Mouse (Mus musculus) 3134 (cell line): ENCODE measurements around the gene Trpv4.

Experiments used
- DNase-seq: peaks from one replicate; pipeline ENCODE4 v3.0.0-alpha.2; 2011; ENCODE audit warnings: low spot score; ENCODE audit not compliant: insufficient read length; ENCODE audit errors: extremely low read depth

Trpv4 gene

GRCm38 (mm10) chr5:114669014-114669413 is 10.8 kb upstream of the Trpv4 start:
- DNase-seq, result no peak

- peak; percentile 98 for DNase-seq
Measured at GRCm38 (mm10) chr5:114667228-114667856, 9.1 kb upstream of the Trpv4 start.

DNA sequence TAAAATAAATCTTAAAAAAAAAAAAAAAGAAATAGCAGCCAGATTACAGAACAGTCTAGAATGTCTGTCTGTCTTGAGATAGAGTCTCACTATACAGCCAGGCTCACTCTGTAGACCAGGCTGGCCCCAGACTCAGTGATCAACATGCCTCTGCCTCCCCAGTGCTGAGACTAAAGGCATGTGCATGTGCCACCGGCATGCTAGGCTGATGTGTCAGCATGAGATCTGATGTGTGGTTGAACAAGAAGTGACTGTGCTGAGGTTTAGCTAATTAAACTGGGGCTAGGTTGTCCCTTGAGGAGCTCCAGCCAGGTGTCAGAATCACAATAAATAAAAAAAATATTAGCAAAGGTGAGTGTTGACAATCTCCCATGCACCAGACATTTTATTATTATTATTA is 8.4 kb upstream of the Trpv4 start:
- DNase-seq, result no peak

DNA sequence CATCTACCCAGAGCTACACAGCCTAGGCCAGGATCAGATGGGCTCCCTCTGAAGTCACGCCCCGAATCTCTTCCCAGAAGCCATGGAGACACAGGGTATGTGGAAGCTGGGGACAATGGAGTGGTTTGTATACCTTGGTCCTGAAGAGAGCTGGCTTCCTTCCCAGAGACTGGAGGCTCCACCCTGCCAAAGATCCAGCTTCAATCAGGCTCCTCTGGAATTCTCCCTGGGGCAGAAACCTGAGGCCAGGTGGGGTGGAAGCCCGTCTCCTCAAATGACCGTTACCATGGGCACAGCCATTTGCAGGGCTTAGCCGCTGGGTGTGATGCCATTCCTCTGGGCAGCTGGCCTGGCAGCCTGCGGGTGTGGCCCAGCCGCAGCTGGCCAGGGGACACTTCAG is 6.5 kb upstream of the Trpv4 start:
- peak; percentile 73 for DNase-seq

- no peak for DNase-seq
Measured at GRCm38 (mm10) chr5:114664139-114664538, 5.9 kb upstream of the Trpv4 start.

DNA sequence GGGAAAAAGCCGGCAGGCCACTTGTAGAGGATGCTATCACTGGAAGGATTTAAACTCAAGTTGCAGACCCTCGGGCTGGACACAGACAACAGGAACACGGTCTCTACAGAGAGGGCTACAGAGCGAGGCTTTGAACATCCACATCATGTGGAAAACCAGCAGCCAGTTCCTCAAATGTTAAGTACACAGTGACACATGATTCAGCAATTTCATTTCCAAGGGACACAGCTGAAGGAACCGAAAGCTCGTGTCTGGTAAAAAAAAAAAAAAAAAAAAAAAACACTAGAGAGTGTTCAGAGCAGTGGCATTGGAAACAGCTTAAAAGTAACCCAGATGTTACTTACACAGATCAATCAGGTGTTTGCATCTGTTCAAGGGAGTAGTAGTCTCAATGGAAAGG is 2.8 kb upstream of the Trpv4 start:
- no peak for DNase-seq

GRCm38 (mm10) chr5:114657426-114657825 is 795 bp downstream of the Trpv4 start:
- peak; percentile 67 for DNase-seq

GRCm38 (mm10) chr5:114656305-114656704 is 1.9 kb downstream of the Trpv4 start:
- DNase-seq, result no peak

DNA sequence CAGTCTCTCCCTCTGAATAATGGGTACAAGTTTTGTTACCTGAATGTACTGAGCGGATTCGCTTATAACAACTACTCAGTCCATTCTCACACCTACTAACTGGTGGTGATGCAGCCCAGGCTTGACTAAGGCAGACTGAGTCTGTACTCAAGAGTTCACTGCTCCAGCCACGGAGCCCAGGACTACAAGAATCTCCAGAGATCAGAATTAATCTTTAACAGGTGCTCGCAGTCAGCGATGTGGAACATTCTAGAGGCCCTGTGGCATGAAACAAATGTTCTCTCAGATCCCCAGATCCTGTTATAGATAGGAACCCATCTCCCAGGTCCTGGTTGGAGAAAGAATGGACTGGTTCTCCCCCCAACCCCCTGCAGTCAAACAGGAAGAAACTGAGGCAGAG is 2.5 kb downstream of the Trpv4 start:
- no peak for DNase-seq

- DNase-seq, result no peak
Measured at GRCm38 (mm10) chr5:114653656-114654437, 4.4 kb downstream of the Trpv4 start.

DNA sequence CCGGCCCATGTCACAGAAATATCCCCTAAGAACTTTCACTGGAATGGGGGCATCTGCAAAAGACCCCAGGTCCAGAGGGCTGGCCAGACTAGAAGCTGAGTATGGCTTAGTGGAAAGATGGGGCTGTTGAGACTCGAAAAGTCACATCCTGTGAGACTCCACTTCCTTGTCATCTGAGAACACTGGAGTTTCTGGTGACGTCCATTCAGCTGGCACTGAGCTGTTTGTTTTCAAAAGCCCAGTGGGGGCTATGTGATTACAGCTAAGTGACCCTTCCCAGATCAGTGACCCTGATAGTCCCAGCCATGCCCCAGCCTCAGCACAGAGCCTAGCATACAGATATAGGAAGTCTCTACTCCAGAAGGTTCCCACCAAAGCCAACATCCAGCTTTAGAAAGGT is 6.8 kb downstream of the Trpv4 start:
- DNase-seq, result no peak

GRCm38 (mm10) chr5:114651002-114651401 is 7.2 kb downstream of the Trpv4 start:
- DNase-seq, result peak; percentile 87

DNA sequence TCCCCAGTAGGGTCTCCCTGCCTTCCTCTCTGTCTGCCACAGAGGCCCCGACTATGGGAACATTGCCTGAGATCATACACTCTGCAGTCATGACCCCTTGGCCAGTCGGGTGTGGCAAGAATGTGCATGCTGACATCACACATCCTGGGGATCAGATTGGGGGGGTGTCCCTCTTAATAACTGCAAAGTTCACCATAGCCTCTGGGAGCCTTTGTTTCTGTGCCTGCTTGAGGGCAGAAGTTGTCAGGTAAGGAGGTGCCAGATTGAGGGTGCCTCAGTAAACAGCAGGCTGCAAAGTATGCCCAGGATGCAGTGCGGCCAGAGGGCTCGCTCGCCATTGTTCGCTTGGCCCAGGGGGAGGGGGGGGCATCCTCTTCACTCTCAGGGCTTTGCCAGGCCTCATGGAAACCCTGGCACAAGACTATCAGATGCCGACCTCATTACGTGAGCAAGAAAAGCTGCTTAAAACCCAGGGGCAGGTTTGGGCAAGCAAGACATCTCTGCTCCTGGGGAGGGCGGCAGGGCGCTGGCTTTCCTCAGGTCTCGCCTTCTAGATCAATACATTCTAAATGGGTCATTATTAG is 9.4 kb downstream of the Trpv4 start:
- DNase-seq, result peak; percentile 74

DNA sequence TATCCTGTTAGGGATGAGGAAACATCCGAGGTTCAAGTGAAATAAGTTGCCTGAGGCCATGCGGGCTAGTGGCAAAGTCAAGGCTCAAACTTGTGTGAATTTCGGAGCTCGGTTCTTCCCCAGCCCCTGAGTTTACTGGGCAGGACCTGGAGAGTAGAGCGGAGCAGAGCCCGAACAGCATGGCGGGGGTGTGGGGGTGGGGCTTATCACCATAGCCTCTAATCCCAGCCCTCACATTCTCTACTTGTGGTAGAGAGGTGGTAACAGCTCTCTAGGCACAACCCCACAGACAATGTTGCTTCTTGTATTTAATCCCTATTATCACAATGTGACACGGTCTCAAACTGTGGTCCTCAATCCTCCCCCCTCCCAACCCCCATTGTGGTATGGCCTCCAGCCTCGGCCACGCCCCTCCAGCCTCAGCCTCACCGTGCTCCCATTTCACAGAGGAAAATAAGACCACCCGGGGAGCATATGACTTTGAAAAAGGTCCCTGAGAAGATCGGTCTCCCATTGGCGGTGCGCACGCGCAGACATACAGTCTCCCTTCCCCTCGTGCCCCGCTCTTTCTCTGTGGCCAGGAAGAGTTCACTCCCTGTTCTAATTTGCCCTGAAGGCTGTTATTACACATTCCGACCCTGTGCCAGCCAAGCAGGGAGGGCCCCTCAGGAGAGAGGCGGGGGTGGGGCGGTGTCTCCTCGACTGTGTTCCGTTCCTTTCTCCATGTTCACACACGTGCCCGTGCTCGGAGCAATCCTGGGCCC is 10.8 kb downstream of the Trpv4 start:
- peak; percentile 80 for DNase-seq

DNA sequence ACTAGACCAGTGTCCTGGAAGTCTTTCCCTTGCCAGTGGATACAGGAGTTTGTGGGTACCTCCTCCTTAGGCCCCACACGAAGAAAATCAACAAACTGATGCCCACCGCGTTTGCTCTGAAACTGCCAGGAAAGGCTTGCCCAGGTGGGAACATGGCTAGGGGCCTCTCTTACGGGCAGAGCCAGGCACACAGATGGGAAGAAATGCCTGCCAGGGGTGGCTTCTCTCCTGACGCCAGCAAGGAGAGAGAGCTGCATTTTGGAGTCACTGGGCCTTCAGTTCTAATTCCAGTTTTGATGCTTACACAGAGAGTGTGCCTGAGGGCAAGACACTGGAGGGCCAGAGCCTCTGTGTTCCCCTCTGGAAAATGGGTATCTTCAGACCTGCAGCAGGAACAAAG is 12.3 kb downstream of the Trpv4 start:
- no peak for DNase-seq

GRCm38 (mm10) chr5:114644918-114645317 is 13.3 kb downstream of the Trpv4 start:
- no peak for DNase-seq

DNA sequence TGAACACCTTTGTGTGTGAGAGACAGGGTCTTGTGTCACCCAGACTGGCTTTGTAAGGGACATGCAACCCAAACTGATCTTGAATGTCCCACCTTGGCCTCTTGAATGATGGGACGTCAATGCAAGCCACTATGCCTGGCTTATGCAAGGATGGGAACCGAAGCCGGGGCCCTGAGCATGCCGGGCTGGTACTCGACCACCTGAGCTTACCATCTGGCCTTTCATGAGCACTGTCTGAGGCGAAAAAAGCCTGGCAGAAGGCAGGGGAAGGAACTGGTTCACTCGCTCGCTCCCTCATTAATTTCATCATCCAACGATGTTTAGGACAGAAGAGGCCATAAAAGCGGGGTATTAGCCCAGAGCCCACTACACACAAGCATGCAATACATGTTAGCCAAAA is 17.4 kb downstream of the Trpv4 start:
- DNase-seq, result no peak

- no peak for DNase-seq
Measured at GRCm38 (mm10) chr5:114639645-114639957, 18.6 kb downstream of the Trpv4 start.

- peak; percentile 60 for DNase-seq
Measured at GRCm38 (mm10) chr5:114638769-114639644, 19.2 kb downstream of the Trpv4 start.

DNA sequence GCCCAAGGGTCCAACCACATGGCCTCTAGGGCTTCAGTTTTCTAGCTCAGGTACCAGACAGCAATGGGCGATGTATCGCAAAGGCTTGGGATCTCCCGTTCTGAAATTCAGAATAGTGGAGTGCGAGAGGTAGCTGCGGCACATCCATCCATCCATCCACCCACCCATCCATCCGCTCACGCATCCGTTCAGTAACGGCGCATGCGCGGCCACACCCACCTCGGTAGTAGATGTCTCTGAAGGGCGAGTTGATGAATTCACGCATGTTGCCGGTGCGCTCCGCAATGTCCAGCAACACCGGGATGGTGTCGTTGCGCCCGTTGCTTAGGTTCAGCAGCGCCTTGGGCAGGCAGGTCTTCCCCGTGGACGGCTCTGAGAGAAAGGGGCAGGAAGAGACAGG is 22.1 kb downstream of the Trpv4 start:
- DNase-seq, result no peak
